Mouse (Mus musculus) heart, embryonic 14.5 days (tissue): Measurements from ENCODE around the gene Gpam. TPM values are rescaled to one million over a fixed set of nuclear protein-coding genes. Genes with fewer than 3 reads are reported as not detected.
"Not testable (repeated sequence)": the region's sequence is repeated elsewhere in the genome, so short reads cannot be mapped to it uniquely, and the experiment has no call there.

Source experiments
- ATAC-seq: fragments of 200-750 bp; cut with Nextera tagmentation; 2 replicates; pipeline ENCODE4 v1.8.0; 2017; ENCODE audit warnings: low read depth, moderate TSS enrichment; ENCODE audit not compliant: insufficient number of reproducible peaks, insufficient read depth, low FRiP score
- H3K27ac ChIP-seq, 2 experiments: fragments of 200-500 bp in 1 of 2; fragments of 300-500 bp in 1 of 2; sonication (generic) in 1 of 2; replicated peaks in 1 of 2; 2 replicates each; pipeline ENCODE4 v1.5.1; 2012 to 2014; ENCODE audit warnings: low read depth in 2 of 2, low read length in 2 of 2, control low read depth in 1 of 2, mild to moderate bottlenecking in 1 of 2, mixed read lengths in 1 of 2; ENCODE audit not compliant: control insufficient read depth in 1 of 2, insufficient read depth in 1 of 2
- H3K27me3 ChIP-seq: fragments of 300-500 bp; sonication (generic); 2 replicates; pipeline ENCODE4 v1.6.1; 2014; ENCODE audit warnings: mild to moderate bottlenecking, low read length, control low read depth; ENCODE audit not compliant: control insufficient read depth, insufficient read depth
- H3K36me3 ChIP-seq: fragments of 300-500 bp; sonication (generic); 2 replicates; pipeline ENCODE4 v1.6.1; 2014; ENCODE audit warnings: mild to moderate bottlenecking, control low read depth, low read length, mixed read lengths; ENCODE audit not compliant: control insufficient read depth, insufficient read depth
- H3K4me1 ChIP-seq, 2 experiments: fragments of 200-500 bp in 1 of 2; fragments of 300-500 bp in 1 of 2; sonication (generic) in 1 of 2; 2 replicates each; pipeline ENCODE4 v1.6.1; 2012 to 2014; ENCODE audit warnings: low read length in 2 of 2, control low read depth in 1 of 2, mixed read lengths in 1 of 2; ENCODE audit not compliant: control insufficient read depth in 2 of 2, insufficient read depth in 2 of 2
- H3K4me2 ChIP-seq: fragments of 300-500 bp; sonication (generic); 2 replicates; pipeline ENCODE4 v1.6.1; 2014; ENCODE audit warnings: mild to moderate bottlenecking, low read length
- H3K4me3 ChIP-seq, 2 experiments: fragments of 200-500 bp in 1 of 2; fragments of 300-500 bp in 1 of 2; sonication (generic) in 1 of 2; 2 replicates each; pipeline ENCODE4 v1.5.1; 2012 to 2014; ENCODE audit warnings: low read length in 2 of 2, mild to moderate bottlenecking in 2 of 2, control low read depth in 1 of 2, low read depth in 1 of 2, moderate library complexity in 1 of 2; ENCODE audit not compliant: control insufficient read depth in 1 of 2, insufficient read depth in 1 of 2
- H3K9ac ChIP-seq: fragments of 300-500 bp; sonication (generic); 2 replicates; pipeline ENCODE4 v1.6.1; 2014; ENCODE audit warnings: mild to moderate bottlenecking, low read length
- H3K9me3 ChIP-seq: fragments of 300-500 bp; sonication (generic); 2 replicates; pipeline ENCODE4 v1.6.1; 2016; ENCODE audit warnings: low read length, control low read depth; ENCODE audit not compliant: control insufficient read depth
- WGBS: fragments of 180-500 bp; shearing (Covaris S2); extraction: QIAGEN DNeasy Blood & Tissue Kit; methylation state at CpG from one replicate; pipeline ENCODE4 v1.1.7; 2014; 5-methylcytosine and 5-hydroxymethylcytosine counted together
- polyA plus RNA-seq: library from polyadenylated mRNA; unstranded; fragments of >200 nt; fragmentation: Nextera tagmentation; extraction: Ambion mirVana; gene quantifications from 2 replicates; pipeline ENCODE4 v1.2.1, GENCODE M21; 2014

Gene Gpam
- polyA plus RNA-seq = 10.9 and 11.1 TPM in 2 replicates

DNA sequence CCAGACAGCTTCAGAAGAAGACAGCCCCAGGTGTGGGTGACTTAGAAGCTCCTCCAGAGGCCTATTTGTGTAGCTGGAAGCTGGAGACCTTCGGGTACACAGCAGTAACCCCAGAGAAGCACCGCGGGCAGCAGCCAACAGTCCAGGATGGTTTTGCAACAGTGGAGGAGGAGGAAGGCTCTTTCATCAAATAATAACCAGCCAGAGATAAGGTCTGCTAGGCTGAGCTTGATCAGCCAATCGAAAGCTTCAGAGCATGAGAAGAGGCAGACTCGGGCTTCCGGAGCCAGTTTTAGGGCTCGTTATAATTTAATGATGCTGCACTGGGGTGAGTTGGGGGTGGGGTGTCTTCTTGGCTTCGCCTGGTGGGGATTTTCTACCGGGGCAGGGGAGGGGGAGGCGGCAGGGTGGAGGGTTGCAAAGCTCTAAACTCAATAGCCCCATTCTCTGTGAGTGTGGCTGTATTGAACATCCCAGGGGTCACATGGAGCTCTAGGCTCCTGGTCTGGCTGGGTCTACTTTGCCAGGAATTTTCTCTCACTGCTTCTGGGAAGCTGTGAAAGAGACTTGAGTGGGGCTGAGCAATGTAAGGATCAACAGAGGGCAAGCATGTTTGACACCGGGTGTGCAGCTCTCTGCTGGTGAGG, at the start of gene Gpam:
TSS of gene Gpam (minus strand) at position 167 of the 647 bp plus-strand sequence.
- no peak for ATAC-seq
- no peak within 1 kb of the TSS for H3K27ac ChIP-seq

DNA sequence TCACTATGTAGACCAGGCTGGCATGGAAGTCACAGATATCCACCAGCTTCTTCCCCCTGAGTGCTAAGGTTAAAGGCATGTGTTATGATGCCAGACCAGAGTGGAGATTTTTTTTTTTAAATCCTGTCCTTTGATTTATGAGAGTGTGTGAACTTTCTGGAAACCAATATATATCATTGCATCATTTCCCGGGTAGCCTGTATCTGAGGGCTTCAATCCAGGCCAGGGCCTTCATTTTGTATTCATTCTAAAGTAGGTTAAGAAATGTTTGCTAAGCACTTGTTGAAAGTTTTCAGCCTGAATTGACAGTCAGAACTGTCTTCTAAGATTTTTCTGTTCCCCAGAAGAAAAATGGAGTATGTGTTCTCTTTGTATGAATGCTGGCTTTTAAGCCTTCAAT, 44.5 kb upstream of the Gpam start:
- Histone ChIP-seq H3K9me3 (peaks cover 6% of the 10 kb centered on the region), H3K36me3 (no peaks in the 10 kb centered on the region), H3K4me2 (no peak overlapping the region), H3K9ac (no peak overlapping the region), H3K27me3 (no peaks in the 10 kb centered on the region), H3K4me1 (no peaks in the 10 kb centered on the region), H3K27ac (no peak overlapping the region), H3K4me3 (no peak overlapping the region)
- no peak for ATAC-seq
- 87% methylated on average over 1 of the region's 1 CpGs for WGBS

More for the DNA sequence above, at the start of gene Gpam:
- no peaks in the 10 kb centered on the region for H3K36me3 ChIP-seq
- H3K4me1 ChIP-seq = no peaks in the 10 kb centered on the region; a peak in 1 of 4 replicates
- no peaks in the 10 kb centered on the region for H3K27me3 ChIP-seq
- no peak within 1 kb of the TSS for H3K9ac ChIP-seq
- H3K4me3 ChIP-seq = no peak within 1 kb of the TSS
- H3K9me3 ChIP-seq = no peaks in the 10 kb centered on the region
- H3K4me2 ChIP-seq = no peak within 1 kb of the TSS
- 71% methylated on average over 11 of the region's 11 CpGs for WGBS

DNA sequence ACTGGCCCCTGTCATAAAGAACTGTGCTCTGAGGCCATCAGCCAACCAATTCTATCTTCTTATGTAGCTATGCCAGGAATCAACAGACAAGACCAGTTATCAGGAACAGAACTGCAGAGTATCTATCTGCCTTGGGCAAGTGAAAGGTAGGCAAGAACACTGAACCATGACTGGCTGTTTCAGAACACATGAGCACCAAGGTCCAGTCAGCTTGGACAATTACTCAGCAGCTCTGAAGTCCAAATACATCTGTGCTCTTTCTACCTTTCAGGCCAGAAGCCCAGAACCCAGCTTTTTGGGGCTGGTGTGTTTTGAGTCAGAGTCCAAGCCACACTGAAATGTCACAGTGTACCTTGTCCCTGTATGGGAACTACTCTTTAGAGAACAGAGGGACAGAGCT, 43.4 kb upstream of the Gpam start:
- Histone ChIP-seq H3K27ac (no peak overlapping the region), H3K36me3 (no peaks in the 10 kb centered on the region), H3K4me1 (no peaks in the 10 kb centered on the region), H3K9ac (no peak overlapping the region), H3K9me3 (peaks cover 6% of the 10 kb centered on the region), H3K27me3 (no peaks in the 10 kb centered on the region), H3K4me2 (no peak overlapping the region), H3K4me3 (no peak overlapping the region)
- no peak for ATAC-seq

DNA sequence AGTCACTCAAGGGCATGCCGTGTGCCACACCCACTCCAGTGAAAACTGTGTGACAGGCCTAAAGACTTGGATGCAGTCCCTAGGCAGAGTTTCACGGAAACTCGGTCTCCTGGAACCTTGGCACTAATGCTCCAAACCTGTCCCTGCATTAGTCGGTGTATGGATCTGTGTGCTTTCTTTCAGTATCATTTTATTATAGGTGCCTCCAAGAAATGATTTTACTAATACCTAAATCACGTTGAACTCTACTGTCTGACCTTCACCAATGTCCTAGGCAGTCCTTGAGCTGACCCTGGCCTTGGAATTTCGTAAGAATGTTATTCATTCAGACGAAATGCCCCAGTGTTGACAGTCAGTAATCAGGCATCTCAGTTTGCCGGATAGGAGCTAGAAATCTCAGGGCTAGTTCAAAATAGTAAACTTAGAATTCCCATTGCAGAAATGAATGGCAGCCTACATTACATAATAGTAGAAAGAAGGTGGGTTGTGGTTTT, 42.2 kb upstream of the Gpam start:
- 85% methylated on average over 8 of the region's 8 CpGs for WGBS
- not testable (repeated sequence) for H3K27ac ChIP-seq

DNA sequence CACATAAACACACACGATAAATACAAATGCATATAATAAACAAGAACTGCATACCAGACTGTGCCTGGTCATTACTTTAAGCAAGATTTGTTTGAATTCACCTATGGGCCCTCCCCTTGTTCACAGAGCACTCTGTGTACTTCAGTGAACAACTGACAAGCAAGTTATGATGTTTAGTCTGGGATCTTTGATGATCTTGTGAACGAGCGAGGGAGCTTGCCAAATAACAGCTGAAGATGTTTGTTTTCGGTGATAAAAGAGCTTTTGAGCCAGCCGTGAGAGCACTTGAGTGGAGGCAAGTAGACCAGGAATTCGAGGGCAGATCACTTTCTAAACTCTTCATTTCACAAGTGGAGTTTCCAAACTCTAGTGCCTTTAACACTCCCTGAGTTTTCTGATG, 41.3 kb upstream of the Gpam start:
- peaks cover 0 to 3% of the 10 kb centered on the region in 2 experiments; a peak in 1 of 4 replicates for H3K4me1 ChIP-seq
- 69% methylated on average over 6 of the region's 6 CpGs for WGBS
- ATAC-seq = no peak
- no peak overlapping the region for H3K27ac ChIP-seq
- no peak overlapping the region for H3K4me2 ChIP-seq
- H3K36me3 ChIP-seq = no peaks in the 10 kb centered on the region
- peaks cover 6% of the 10 kb centered on the region for H3K9me3 ChIP-seq
- no peak overlapping the region for H3K4me3 ChIP-seq
- no peaks in the 10 kb centered on the region for H3K27me3 ChIP-seq
- no peak overlapping the region for H3K9ac ChIP-seq

More for the DNA sequence above, 42.2 kb upstream of the Gpam start:
- H3K9me3 ChIP-seq, H3K9ac ChIP-seq, H3K36me3 ChIP-seq, H3K27me3 ChIP-seq, H3K4me2 ChIP-seq, H3K4me3 ChIP-seq, ATAC-seq, H3K4me1 ChIP-seq: not testable (repeated sequence)

GRCm38 (mm10) chr19:55167741-55168140, 40.7 kb upstream of the Gpam start:
- Histone ChIP-seq H3K4me3 (no peak overlapping the region), H3K27me3 (no peaks in the 10 kb centered on the region), H3K4me1 (peaks cover 0 to 3% of the 10 kb centered on the region in 2 experiments; a peak in 1 of 4 replicates), H3K9ac (no peak overlapping the region), H3K9me3 (peaks cover 6% of the 10 kb centered on the region), H3K27ac (no peak overlapping the region), H3K4me2 (no peak overlapping the region), H3K36me3 (no peaks in the 10 kb centered on the region)
- no peak for ATAC-seq
- WGBS = 28% methylated on average over 2 of the region's 2 CpGs

- Histone ChIP-seq H3K9ac (no peak overlapping the region), H3K4me1 (peaks cover 0 to 3% of the 10 kb centered on the region in 2 experiments; a peak in 1 of 4 replicates), H3K9me3 (peaks cover 6% of the 10 kb centered on the region), H3K4me2 (no peak overlapping the region), H3K27me3 (no peaks in the 10 kb centered on the region), H3K4me3 (no peak overlapping the region), H3K36me3 (no peaks in the 10 kb centered on the region), H3K27ac (no peak overlapping the region)
- ATAC-seq = no peak
- 93% methylated on average over 2 of the region's 2 CpGs for WGBS
Observed at GRCm38 (mm10) chr19:55166741-55167140, 39.7 kb upstream of the Gpam start.

DNA sequence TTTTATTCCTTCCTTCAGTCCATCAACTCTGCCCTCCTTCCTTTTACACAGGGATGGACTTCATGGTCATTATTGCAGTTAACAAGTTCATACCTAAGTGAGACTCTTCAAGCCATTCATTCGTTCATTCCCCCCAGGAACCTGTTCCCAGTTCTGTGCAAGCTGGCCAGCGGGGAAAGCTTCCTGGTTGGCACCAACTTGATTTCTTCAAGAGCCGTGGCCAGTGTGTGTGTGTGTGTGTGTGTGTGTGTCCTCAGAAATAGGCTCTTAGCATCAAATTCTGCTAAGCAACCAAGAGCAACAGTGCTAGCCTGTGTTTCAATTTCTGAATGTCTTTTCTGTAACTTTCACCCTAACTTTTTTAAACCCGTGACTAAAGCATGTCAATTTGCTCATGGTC, 38.9 kb upstream of the Gpam start:
- 72% methylated on average over 4 of the region's 4 CpGs for WGBS
- H3K4me3 ChIP-seq = no peak overlapping the region
- H3K9ac ChIP-seq = no peak overlapping the region
- no peak for ATAC-seq
- H3K9me3 ChIP-seq = peaks cover 6% of the 10 kb centered on the region
- no peak overlapping the region for H3K4me2 ChIP-seq
- H3K27ac ChIP-seq = no peak overlapping the region
- H3K27me3 ChIP-seq = no peaks in the 10 kb centered on the region
- no peaks in the 10 kb centered on the region for H3K36me3 ChIP-seq
- H3K4me1 ChIP-seq = peaks cover 0 to 3% of the 10 kb centered on the region in 2 experiments; a peak in 1 of 4 replicates
